Mouse (Mus musculus): ENCODE data around the gene Hcar1. TPM values are rescaled to one million over a fixed set of nuclear protein-coding genes. Genes with fewer than 3 reads are reported as not detected.

Hcar1 gene
- polyA plus RNA-seq (2012; rRNA removed), result 3.3 and 3.7 TPM in 2 replicates

DNA sequence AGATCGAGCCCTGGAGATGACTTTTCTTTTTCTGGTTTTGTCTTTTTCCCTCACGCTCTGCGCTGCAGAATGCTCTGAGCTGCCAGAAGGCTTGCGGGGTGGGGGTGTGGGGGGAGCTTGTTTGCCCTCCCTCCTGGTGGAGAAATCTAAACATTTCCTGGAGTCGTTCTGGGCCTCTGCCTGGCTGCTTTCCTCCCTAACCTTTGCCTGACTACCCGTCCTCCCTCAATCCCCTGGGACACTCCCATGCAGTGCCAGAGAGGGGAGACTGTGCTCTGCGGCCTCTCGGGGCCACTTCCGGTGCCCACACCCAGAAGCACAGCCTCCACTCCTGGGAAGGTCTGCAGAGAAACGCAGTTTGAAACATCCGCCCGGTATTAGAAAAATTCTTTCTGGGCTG is at the start of gene Hcar1:
Gene Hcar1 (minus strand): TSS at position 93 of the 400 bp plus-strand sequence.
- DNase-seq (ENCODE audit: low read depth, low spot score), result no peak

DNA sequence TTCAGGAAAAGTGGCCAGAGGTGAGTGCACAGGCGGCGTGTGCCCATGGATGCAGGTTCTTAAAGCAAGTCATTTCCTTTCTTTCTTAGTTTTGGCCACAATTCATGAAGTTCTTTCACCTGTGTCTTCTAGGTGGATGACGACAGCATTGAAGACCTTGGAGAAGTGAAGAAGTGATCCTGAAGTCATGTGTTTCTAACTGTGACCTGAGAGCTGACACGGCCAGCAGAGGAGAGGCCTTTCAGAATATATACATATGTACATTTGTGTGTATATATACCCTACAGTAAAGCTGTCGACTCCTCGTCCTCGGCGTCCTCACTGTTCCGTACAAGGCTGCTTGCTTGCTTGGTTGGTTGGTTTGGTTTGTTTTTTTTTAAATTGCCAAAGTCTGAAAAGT is 47.3 kb upstream of the Hcar1 start, which contains the start of gene Gm43518:
Gene Gm43518 (plus strand): TSS at position 301 of the 400 bp plus-strand sequence.
- WGBS, result 92% methylated on average over 9 of the region's 9 CpGs
- DNase-seq (ENCODE audit: low read depth, low spot score), result no peak

More for the DNA sequence above, at the start of gene Hcar1:
- WGBS, result 13% methylated on average over 12 of the region's 12 CpGs

DNA sequence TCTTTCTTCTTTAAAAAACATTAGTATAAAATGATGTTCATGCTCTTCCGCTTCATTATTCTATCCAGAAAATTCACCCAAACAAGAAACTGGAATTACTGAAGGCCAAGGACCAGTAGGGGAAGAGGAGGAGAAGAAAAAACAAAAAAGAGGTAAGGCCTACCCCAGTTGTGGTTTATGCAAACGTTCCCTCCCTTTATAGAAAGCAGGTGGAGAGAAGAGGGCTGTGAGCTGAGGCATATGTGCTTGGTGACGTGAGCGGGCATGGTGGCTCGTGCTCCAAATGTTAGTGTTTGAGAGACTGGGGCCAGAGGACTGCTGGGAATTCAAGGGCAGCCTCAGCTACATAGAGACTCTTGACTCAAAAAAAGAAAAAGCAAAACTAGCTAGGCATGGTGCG is 42.3 kb upstream of the Hcar1 start:
- no peak for DNase-seq (ENCODE audit: low read depth, low spot score)
- 89% methylated on average over 6 of the region's 6 CpGs for WGBS

DNA sequence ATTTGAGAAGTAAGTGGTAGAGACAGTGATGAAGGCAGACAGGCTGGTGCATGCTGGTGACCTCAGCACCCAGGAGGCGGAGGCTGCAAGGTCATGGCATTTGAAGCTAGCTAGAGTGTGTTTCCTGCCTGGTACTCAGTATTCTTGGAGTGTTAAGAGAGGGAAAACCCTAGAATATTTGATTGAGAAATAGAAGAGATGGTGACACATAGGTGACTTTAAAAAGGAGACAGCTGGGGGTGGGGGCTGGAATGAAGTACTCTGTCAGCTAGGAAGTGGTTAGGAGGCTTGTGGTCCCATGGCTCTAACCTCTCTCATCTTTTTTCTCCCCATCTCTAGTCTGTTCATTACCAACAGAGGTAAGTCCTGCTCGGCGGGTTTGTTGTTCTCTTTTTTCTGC is 35.0 kb upstream of the Hcar1 start:
- WGBS, result 85% methylated on average over 3 of the region's 3 CpGs
- DNase-seq (ENCODE audit: low read depth, low spot score), result no peak

DNA sequence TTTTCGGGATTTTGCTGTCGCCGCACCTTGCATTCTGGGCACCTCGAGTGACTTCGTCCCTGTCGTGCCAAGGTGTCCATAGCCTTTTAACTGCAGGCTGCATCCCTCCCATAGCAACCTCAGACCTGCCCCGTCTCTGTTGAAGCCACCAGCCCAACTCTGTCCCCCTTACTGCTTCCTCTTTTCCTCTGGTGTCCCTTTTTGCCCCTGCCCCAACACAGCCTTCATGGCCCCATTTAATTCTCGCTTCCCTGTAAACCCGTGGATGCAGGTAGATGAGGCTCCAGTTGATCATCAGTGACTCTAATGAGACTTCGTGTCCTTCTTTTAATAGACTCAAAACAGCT is 27.8 kb upstream of the Hcar1 start:
- DNase-seq (ENCODE audit: low read depth, low spot score), result no peak

DNA sequence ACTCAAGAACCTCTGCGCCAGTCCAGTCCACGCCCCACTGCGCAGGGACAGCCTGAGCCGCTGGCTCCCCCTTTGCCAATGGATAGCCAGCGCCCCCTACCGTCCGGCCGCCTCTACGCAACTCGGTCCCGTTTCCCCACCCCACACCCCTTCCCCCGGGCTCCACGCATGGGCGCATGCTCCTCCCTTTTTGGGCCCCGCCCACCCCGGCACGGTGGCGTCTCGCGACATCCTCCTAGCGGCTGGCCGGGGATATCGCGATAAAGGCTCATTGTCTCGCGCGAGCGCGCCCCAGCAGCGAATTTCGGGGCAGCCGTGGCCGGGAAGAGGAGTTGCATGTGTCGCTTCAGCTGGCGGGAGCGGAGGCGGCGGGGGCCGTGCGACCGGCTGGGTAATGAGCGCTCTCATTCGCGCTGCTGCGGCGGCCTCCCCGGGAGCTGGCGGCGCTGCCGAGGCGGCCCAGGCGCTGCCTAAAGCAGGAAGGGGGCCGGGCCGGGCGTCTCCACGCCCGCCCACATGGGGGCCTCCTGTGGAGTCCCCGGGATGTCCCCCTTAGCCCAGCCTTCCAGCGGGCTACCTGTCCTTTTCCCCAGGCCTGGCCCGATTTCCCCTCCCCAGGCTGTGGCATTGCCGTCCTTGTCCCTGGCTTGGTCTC is 27.3 kb upstream of the Hcar1 start, which contains the start of gene Denr:
Gene Denr (plus strand): TSS at position 200 of the 655 bp plus-strand sequence.
- DNase-seq (ENCODE audit: low read depth, low spot score), result peak; percentile 88
- 1% methylated on average over 61 of the region's 61 CpGs for WGBS

More for the DNA sequence above, 27.8 kb upstream of the Hcar1 start:
- under 1% methylated on average over 10 of the region's 10 CpGs for WGBS

DNA sequence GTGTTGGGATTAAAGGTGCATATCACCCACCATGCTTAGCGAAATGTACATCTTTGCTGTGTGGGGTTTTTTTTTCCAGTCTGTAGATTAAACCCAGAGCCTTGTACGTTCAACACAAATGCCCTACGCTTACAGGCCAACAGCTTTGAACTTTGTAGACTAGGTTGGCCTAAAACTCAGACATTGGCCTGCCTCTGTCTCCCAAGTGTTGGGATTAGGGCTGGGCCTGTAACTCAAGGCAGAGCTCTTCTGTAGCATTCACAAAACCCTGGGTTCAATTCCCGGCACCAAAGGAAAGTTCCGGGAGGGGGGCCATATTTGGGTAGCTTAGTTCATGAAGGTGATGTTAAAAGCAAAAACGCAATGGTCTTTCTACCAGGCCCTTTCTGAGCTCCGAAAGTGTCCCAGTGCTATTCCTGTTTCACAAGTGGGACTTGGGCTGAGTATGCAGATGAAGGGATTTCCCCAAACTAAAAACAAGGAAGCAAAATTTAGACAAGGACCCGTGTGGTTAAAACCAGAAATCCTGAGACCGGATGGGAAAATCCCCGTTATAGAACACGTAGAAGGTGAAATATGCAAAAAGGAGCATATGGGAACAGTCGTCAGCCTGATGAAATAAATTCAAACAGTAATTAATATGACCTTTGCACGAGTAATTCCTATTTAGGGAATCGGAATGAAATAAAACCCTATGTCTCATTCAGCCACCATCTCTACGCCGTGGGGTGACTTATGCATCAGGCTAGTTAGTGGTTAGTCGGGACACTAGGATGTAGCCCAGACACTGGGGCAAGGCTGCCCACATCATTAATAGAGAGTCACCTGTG is 26.5 kb upstream of the Hcar1 start:
- 49% methylated on average over 17 of the region's 17 CpGs for WGBS
- DNase-seq (ENCODE audit: low read depth, low spot score), result no peak

DNA sequence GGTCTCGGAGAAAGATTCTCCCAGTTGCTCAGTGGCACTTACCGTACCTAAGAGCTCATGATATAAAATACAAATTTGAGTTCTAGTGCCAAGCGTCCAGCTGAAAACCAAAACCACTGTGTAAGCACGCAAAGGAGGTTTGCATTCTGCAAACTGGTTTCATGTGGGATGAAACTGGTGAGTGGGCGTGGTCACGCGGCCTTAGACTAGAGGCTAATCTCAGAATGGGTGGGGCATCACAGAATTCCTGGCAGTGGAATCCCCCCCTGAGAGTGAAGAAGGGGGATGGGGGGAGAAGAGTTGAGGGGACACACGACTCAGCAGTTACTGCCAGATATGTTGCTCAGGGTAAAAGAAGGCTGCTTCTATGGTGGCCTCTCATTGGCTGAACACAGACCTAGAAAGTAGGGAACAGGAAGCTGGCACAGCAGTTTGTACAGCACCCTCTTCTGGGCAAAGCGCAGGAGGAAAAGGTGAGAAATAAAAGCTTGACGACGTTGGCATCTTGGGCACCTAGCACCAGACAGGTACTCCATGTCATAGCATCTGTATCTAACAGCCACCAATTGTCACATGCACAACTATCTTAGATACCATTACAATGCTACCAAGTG is 24.3 kb upstream of the Hcar1 start:
- DNase-seq (ENCODE audit: low read depth, low spot score), result no peak
- 57% methylated on average over 11 of the region's 11 CpGs for WGBS

DNA sequence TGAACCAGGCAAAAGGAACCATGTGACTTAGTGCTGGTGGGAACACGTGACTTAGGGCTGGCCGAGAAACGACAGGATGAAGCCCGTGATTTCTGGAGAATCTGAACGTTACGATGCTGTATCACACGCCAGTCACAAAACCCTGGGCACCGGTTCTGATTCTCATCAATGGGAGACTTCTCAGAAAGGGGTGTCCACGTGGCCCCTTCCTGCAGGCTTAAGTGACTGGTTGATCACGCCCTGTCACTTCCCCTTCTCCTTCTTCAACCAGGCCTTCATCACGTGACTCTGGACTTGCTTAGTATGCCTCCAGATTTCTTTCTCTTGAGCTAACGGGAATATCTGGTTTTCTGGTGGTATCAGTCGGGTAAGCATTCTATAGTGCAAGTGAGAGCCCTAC is 17.5 kb upstream of the Hcar1 start:
- DNase-seq (ENCODE audit: low read depth, low spot score), result no peak
- WGBS, result 75% methylated on average over 13 of the region's 13 CpGs

DNA sequence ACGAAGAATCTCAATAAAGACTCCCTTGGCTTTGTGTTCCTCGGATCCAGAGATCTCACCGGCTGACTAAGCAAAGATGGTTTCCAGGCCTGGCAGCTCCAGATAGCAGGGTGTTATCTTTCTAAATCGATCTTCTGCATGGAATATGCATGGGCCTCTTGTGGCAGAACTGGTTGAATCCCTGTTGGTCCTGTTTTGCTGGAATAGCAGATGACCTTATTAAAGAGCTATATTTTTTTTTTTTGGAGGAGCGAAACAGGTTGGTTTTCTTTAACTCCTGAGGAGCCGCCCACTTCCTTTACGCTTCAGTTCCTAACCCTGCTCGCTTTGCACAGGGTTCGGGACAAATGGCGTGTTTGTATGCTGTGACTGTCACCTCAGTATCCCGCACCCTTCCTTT is 16.6 kb upstream of the Hcar1 start:
- DNase-seq (ENCODE audit: low read depth, low spot score), result no peak
- 52% methylated on average over 11 of the region's 11 CpGs for WGBS

DNA sequence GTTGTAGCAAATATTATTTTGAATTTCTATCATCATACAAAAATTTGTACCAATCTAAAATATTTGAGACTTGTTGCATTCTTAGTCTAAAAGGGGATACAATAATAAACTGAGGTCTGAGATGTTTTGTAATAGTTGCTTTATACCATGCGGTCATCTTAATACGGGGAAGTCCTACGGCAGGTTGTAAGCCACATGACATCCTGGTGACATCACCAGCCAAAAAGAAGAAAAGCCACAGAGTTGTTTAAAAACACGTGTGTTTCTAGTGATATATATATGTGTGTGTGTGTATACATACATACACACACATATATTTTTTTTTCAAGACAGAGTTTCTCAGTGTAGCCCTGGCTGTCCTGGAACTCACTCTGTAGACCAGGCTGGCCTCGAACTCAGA is 13.7 kb upstream of the Hcar1 start:
- no peak for DNase-seq (ENCODE audit: low read depth, low spot score)
- WGBS, result 80% methylated on average over 5 of the region's 5 CpGs

DNA sequence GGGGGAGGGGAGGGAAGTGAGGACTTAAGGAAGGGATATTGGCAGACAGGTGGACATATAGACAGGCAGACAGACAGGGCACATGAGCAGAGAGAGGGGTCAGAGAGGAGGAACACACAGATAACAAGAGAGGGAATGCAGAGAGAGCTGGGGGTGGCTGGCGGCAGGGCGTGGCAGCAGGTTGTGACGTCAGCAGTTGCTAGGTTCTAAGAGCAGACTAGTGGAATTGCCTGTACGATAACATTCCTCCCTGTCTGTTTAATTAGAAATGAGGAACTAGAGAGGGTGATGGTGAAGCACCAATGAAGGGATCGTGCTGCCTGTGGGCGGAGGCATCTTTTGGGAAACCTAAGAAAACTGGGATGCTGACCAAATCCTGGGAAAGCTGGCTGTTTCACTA is 11.8 kb upstream of the Hcar1 start:
- DNase-seq (ENCODE audit: low read depth, low spot score), result no peak
- WGBS, result 21% methylated on average over 6 of the region's 6 CpGs

DNA sequence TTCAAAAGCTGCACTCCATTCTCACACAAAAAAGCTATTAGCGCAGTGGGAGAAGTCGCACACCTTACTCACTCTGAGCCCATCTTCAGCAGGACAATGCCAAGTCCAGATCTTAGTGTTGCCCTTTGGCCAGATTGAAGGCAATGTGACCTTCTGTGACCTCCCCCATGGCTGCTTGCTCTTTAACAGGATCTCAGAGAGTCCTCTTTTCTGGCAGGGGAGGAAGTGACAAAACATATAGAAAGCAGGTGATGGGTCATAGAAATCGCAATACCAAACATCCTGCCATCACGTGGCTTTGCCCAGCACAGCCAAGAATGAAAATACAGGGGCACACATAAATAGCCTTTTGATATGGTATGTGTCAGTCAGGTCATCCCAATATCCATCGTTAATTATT is 11.2 kb upstream of the Hcar1 start:
- no peak for DNase-seq (ENCODE audit: low read depth, low spot score)
- 73% methylated on average over 5 of the region's 5 CpGs for WGBS

DNA sequence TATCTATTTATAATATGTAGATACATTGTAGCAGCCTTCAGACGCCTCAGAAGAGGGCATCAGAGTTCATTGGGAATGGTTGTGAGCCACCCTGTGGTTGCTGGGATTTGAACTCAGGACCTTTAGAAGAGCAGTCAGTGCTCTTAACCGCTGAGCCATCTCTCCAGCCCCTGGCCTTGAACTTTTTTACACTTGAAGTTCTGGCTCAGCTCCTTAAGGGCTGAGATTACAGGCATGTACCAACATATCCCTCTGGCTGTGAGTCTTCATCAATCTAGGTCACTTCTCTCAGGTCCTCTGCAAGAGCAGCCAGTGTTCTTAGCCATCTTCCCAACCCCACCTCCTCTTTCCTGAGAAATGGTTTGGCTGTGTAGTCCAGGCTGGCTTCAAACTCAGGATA is 10.5 kb upstream of the Hcar1 start:
- DNase-seq (ENCODE audit: low read depth, low spot score), result no peak
- 73% methylated on average over 2 of the region's 2 CpGs for WGBS

DNA sequence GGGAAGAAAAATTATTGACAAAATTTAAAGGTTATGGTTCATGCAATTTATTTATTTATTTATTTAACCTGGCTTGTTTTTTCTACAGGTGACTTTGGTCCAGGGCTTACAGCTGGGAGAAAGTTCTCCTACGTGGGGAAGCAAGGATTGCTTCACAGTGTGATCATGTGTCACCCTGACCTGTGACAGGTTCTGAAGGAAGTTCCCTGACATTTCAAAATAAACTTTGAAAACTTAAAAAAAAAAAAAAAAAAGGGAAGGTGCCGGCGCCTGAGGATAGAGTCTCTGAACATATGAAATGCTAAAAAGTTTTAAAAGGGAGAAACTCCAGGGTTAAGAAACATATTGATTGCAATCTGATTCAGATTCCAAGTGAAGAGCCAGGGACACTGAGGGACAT is 6.5 kb upstream of the Hcar1 start:
- DNase-seq (ENCODE audit: low read depth, low spot score), result no peak
- 68% methylated on average over 3 of the region's 3 CpGs for WGBS

DNA sequence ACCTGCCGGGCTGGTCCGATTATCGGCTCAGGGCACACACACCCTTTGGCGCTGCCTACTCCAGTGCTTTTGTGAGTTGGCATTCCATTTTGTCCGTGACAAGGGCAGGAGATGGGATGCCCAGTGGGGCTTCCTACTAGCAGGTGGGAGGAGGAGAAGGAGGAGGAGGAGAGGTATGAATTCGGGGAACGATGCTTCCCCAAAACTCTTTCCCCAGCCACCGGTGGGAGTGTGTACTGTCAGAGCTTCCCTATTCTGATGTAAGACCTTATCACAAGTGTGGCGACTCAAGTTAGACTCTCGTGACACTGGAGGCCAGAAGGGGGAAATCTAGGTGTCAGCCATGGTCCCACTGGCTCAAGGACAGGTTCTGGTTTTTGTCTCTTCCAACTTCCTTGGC is 4.5 kb upstream of the Hcar1 start:
- DNase-seq (ENCODE audit: low read depth, low spot score), result no peak
- 63% methylated on average over 10 of the region's 10 CpGs for WGBS

DNA sequence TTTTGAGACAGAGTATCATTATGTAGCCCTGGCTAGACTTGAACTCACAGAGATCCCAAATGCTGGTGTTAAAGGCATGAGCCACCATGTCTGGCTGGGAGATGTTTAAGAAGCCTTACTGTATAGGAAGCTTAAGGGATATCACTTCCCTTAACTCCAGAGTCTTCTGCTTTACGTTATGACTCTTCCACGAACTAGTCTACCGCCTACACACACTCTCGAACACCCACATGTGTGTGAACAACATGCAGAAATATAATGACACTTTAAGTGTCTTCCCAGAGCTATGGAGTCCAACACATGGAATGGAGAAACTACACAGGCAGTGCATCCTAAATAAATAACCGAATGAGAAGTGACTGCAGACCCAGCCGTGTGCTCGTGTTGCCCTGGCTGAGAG is 4.1 kb upstream of the Hcar1 start:
- DNase-seq (ENCODE audit: low read depth, low spot score), result no peak
- WGBS, result 61% methylated on average over 7 of the region's 7 CpGs

DNA sequence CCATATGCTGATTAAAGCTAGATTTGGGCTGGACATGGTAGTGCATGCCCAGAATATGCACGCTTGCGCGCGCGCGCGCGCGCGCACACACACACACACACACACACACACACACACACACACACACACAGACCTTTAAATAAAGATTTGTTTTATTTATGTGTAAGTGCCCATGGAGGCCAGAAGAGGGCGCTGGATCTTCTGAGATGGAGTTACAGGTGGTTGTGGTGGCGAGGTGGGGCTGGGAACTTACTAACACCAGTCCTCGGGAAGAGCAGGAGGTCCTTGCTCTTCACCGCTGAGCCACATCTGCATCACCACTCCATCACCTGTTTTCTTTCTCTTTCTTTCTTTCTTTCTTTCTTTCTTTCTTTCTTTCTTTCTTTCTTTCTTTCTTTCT is 958 bp upstream of the Hcar1 start:
- 86% methylated on average over 14 of the region's 14 CpGs for WGBS
- no peak for DNase-seq (ENCODE audit: low read depth, low spot score)

DNA sequence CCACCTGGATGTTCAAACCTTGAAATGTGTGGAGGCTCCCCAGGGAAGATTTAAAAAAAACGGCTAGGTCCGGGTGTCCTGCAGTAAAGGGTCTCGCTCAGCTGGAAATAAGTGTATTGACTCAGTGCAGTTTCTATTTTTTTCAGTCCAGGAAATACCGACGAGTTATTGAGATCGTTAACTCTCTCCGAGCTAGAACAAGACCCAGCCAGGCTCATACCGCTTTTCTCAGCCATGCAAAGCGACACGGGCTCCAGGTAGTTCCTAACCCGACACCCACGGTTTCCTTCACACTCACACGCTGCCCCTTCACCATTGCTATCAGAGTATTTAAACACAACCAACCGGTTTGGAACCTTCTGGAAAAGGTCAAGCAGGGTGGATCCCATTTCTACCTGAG is 1.8 kb downstream of the Hcar1 start:
- 10% methylated on average over 14 of the region's 14 CpGs for WGBS
- no peak for DNase-seq (ENCODE audit: low read depth, low spot score)

DNA sequence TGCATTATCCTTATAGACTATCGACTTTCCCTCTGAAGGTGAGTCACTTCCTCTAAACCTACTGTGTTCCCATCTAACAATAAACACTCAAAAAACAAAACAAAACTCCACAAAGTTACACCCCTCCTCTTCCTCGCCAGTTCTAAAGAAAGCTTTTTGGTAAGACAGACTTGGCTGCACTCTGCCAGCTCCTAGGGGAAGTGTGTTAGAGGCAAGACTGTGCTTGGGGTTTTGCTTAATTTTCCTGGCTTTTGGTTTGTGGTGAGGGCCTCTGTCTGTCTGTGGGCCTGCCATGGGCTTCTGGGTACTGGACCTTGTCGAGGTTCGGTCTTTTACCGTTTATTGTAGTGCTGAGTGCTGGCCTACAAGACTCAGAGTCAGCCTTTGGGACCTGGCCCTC is 5.6 kb downstream of the Hcar1 start:
- 75% methylated on average over 5 of the region's 5 CpGs for WGBS

DNA sequence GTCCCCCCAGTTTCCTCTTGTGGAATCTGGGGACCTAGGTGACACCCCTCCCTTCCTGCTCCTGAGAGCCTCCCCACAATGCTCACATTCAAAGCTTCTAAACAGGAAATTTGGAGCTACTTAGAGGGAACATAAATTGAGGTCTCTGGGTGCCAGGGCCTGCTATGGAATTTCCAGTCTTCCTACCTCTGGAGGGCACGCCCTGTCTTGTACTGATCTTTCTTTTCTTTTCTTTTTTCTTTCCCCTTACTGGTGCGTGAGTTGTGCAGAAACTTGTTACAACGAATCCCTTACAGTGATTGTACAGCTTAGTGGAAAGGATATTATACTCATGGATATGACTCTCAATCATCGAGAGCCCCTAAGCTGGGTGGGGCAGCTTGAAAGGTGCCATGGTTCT is 10.2 kb downstream of the Hcar1 start:
- WGBS, result 62% methylated on average over 4 of the region's 4 CpGs
- DNase-seq (ENCODE audit: low read depth, low spot score), result no peak

More for the DNA sequence above, 5.6 kb downstream of the Hcar1 start:
- DNase-seq (ENCODE audit: low read depth, low spot score), result no peak

All from large intestine, adult 2 months (tissue).